Mouse (Mus musculus) liver (tissue): ENCODE measurements at regions not wholly inside any gene's neighbourhood (a gene's known extent, or its start where the extent isn't known, plus 50 kb on each side); places are given as distances from the start of the nearest gene placed in this dataset.

Experiments
- DNase-seq: peaks from one replicate; pipeline ENCODE4 v3.0.0-alpha.2; 2020; ENCODE audit warnings: mixed read lengths

DNA sequence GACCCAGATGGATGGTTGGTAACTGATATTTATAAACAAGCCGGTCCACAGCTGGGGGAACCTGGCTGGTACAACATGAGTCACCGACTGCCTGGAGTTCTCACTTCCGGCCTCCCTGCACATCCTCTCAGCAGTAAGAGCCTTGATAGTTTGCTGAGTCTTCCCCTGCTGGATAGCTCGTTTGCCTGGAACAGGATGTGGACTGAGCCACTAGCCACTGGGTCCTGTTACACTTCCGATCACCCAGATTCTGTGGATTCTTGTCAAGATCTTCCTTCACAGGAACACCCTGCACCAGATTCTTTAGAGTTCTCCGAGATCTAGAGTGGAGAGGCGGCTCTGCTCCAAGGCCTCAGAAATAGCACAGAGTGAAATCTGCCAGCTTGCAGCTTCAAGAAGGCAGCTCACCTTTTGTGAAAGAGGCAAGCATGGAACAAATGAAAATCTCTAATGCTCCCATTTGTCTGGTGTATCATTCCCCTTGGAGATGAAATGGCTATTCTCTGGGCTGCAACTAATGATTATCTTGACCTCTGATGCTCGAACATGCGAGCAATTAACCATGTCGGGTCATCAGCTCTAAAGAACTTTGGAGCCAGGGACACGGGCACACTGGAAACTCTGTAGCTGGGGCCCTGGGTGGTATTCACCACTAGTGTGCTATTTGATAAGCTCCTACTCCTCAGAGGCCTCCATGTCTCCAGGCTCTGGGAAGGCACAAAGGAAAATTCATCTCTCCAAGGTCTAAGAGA is 90.3 kb upstream of the Selenok start:
- DNase-seq, result no peak

DNA sequence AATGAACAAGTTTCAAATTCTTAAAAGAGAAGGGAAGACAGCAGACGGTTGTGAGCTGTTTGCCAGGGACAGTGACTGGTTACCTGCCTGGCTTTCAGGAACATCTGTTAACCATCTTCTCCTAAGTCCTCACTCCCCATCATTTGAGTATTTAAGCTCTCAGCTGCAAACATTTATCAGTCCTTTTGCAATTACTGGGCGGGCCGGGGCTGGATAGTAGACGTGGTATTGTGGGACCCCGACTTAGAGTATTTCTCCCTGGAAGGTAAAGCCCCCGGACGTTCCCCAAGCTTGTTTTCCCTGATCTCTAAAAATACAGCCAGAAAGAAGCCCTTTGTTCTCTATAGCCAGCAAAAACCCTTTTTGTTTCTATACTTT is 89.7 kb upstream of the Selenok start:
- no peak for DNase-seq

DNA sequence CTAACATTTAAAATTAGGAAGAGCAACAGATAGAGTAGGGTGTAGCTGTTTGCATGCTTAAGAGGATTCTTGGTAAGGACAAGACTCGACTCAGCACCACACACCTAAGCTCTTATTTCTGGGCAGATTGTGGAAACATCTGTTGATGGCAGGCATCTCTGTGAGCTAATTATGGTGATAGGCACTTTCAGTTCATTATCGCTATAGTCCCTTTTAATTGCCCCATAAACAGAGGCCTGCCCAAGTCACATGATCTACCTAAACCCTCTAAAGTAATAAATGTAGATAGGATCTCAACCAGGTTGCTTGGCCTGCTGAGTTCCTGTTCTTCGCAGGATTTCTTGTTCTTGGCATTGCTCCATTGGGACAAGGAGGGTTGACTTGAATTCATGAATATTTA is 88.8 kb upstream of the Selenok start:
- DNase-seq, result no peak

DNA sequence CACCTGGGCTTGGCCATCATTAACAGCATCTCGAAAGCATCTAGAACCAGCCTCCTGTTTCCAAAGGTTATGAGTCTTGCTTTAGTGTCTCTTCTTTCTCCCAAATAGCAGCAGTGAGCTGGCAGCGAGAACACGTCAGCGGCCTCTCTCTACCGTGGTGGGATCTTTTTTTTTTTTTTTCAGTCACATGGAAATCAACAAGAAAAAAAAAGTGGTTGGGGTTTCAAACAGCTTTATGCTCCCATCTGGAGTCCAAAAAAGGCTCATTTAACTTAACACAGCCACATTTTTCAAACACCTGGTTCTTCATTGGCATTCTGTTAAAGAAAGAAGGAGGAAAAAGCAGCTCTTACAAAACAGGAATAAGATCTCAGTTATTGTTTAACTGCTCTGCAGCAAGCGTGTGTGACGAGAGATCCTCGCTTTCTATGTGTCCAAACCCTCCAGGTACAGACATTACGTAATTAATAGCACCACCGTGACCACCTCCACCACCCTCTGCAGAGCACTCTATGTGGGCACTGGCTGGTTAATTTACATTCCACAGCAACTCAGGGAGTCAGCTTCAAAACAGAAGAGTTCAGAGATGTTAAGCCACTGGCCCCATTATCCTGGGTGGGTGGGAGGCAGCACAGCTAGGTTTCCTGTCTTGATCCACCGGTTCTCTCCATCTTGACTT is 85.3 kb upstream of the Selenok start:
- DNase-seq, result no peak

DNA sequence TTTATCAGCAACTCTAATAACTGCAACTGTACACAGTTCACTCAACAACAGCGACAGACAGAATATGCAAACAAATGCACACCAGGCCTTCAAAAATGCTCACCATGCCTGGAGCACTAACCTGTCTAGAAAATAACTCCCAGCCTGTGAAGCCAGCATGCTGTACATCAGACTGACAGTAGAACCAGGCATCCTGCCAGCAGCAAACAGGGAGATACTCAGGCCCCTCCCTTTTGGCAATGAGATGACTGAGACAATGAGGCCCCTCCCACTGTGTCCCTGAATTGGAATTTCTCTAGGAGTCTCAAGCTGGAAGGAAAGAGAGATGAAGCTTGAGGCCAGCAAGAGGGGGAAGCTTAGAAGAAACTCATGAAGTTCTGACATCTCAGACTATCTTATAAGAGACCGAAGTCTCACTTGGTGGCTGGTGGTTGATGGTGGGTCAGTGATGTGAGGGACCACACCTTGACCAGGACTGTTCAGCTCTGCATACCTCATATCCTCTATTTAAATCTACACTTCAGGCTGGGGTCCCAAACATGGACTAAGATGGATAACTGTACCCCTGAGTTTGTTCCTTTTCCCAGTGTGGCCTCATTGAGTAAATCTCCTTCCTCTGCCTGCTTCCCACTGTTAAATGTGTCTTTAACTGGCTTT is 72.6 kb upstream of the Selenok start:
- peak; percentile 48 for DNase-seq

DNA sequence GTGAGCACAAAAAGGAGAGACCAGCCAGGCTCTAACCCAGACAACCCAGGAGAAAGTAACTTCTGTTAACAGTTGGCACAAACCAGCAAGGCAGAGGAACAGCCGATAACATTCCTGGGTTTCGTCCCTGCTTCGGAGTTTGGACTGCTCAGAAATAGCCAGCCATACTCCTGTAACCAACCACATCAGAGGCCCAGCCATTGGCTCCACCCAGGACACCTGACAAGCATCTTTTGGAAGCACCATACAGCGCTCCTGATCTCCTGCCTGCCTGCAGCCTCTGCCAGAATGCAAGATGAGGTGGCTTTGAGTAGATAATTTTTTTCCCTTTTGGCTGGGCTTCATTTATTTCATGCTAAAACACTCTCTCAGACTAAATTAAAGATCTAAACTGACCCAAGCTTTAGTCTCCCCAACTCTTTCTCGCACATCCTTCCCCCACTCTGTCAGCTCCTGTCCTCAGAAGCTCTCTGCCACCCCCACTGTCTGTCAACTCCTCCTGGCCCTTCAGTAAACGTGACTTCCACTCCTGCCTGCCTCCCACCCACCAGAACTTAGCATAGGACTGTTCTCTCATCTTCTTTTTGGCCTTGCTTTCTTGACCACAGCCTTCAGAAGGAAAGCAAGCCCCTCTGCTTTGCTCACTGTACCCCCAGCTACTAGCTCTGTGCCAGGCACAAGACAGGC is 72.0 kb upstream of the Selenok start:
- no peak for DNase-seq

DNA sequence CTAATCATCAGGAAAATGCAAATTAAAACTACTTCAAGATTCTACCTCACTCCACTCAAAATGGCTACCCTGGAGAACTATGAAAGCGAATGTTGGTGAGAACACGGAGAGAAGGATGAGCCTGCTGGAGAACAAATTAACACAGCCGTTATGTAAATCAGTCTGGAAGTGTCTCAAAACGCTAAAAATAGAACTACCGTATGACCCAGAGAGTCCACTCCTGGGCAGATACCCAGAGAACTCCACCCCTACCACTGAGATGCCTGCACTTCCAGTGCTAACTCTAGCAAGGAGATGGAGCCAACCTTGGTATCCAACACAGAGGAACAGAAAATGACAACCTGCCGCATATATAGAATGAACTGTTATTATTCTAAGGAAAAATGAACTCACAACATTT is 67.2 kb upstream of the Selenok start:
- DNase-seq, result no peak

DNA sequence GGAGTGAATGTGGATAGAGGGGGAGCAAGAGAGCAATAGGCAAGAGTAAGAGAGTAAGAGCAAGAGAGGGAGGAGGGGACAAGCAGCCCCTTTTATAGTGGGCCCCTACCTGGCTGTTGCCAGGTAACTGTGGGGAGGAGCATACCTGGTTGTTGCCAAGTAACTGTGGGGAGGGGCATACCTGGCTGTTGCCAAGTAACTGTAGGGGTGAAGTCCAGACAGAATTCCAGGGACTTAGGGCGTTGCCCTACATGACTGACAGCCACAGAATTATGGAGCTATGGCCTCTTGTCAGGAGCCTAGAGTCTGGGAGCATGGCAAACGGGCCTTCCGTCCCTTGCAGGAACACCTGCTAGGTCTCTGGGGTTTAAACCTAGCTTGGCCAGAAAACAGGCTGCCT is 64.5 kb upstream of the Selenok start:
- no peak for DNase-seq

DNA sequence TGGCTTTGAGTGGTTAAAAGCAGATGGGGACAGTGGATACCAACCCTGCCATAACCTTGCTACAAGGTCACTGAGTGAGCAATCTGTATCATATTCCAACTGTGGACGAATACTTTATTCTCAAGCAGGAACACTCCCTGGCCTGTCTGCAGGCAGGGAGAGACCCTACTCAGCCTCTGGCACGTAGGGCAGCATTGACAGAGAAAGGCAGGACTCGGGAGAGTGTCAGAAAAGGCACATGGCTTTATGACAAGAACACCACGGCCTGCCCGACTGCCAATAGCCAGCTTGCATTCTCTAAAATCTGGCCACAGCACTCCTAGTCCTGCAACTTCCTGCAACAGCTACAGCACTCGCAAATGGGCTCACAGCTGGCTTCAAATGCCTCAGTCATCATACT is 63.3 kb upstream of the Selenok start:
- no peak for DNase-seq

DNA sequence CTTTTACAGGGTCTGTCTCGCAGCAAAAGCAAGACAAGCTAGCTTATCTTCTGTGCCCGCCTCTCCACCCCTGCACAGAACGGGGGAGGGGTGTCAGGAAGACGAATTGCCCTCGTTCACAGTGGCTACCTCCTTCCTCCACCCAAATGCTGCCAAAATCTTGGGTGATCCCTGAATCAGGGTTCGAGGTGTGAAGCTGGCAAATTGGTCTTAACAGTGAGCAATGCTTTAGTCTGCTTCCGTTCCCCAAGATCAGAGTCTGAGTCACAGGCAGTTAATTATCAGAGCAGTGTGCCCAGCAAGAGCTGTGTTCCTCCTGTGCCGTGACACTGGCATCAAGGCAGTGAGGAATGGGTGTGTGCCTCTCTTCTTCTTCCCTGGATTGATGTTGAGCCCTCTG is 58.4 kb upstream of the Selenok start:
- no peak for DNase-seq
